In the genomic region with DNA sequence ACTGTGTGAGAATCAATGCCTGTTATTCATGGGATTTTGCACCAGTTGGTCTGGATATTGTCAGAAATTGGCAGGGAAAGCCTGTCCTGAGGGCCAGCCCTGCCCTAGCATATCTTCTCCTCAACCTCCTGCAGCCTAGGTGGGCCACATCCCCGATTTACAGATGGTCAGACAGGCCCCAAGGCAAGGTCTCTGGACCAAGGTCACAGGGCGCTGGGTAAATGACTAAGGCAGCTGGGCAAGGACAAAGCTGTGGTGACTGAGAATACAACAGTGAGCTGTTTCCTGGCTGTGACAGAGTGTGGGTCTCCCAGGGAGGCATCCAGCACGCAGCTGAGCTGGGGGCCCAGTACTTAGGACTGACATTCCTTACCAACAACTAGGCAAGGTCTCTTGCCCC, we compare ENCODE assay signal across 17 mouse cellular contexts. TPM values are rescaled to one million over a fixed set of nuclear protein-coding genes. Genes with fewer than 3 reads are reported as not detected.
"Had no signal": no experiment of that assay in that cellular context is flagged by ENCODE, and none has a peak within 500 bp of the region (broad histone marks: within the 10 kb centered on the region; RNA-seq: fewer than 3 reads in every experiment).

No protein-coding gene starts in this region.

- H3K4me3 ChIP-seq: kidney, embryonic 15.5 days; limb, embryonic 13.5 days; midbrain, embryonic 10.5 days; myocyte; neural tube, embryonic 12.5 days had no signal

- H3K36me3 ChIP-seq: kidney, embryonic 15.5 days; limb, embryonic 13.5 days; midbrain, embryonic 10.5 days; neural tube, embryonic 12.5 days had no signal

- H3K4me1 ChIP-seq: kidney, embryonic 15.5 days; limb, embryonic 13.5 days; neural tube, embryonic 12.5 days had no signal

- H3K27ac ChIP-seq: kidney, embryonic 15.5 days; limb, embryonic 13.5 days; liver, embryonic 14.5 days; midbrain, embryonic 10.5 days; neural tube, embryonic 12.5 days had no signal

- H3K27me3 ChIP-seq: kidney, embryonic 15.5 days; limb, embryonic 13.5 days; neural tube, embryonic 12.5 days had no signal

- H3K9me3 ChIP-seq: limb, embryonic 13.5 days; midbrain, embryonic 10.5 days; neural tube, embryonic 12.5 days had no signal

- DNase-seq: kidney, adult 18-20 months; kidney, postnatal 14 days; layer of hippocampus, adult 9-11 months; layer of hippocampus, postnatal 36 days; left cerebral cortex, postnatal 4 days; lung, adult 18-20 months; midbrain, embryonic 14.5 days; right cerebral cortex, adult 18-20 months; right cerebral cortex, postnatal 25 days; thymus, postnatal 36 days had no signal

RNA-seq across cellular contexts. Expression of a gene that starts 23.4 kb away (rescaled TPM):
- total RNA-seq: neutrophil, adult 5-6 weeks had no signal
